Mouse (Mus musculus): ENCODE results near the gene Rbms3. TPM values are rescaled to one million over a fixed set of nuclear protein-coding genes. Genes with fewer than 3 reads are reported as not detected.

Rbms3 gene
- polyA plus RNA-seq, 1 experiment = 16.5 TPM

- H3K27ac ChIP-seq (ENCODE audit: insufficient read depth, low read depth, low read length) = no peak overlapping the region
- WGBS = 61% methylated on average over 9 of the region's 9 CpGs
- no peaks in the 10 kb centered on the region for H3K4me1 ChIP-seq (ENCODE audit: control insufficient read depth, insufficient read depth, low read length)
- no peak overlapping the region for H3K4me3 ChIP-seq (ENCODE audit: insufficient read depth, low read depth, low read length)
- DNase-seq = no peak
- no peaks in the 10 kb centered on the region for H3K27me3 ChIP-seq (replicated peaks; ENCODE audit: control insufficient read depth, insufficient read depth, low read length)
- no peak for TF ChIP-seq POLR2A (IDR thresholded peaks at IDR 0.05; ENCODE audit: low read depth, low read length)
- TF ChIP-seq CTCF (conservative IDR thresholded peaks at IDR 0.05; ENCODE audit: insufficient read depth, insufficient read length, low read depth, low read length) = no peak
- no peaks in the 10 kb centered on the region for H3K36me3 ChIP-seq (ENCODE audit: control insufficient read depth, insufficient read depth, low read length)
Measured at GRCm38 (mm10) chr9:116649086-116649792, 980.5 kb downstream of the Rbms3 start.

- Histone ChIP-seq H3K4me1 (ENCODE audit: control insufficient read depth, insufficient read depth, low read length) (no peaks in the 10 kb centered on the region), H3K27me3 (replicated peaks; ENCODE audit: control insufficient read depth, insufficient read depth, low read length) (no peaks in the 10 kb centered on the region), H3K27ac (ENCODE audit: insufficient read depth, low read depth, low read length) (no peak overlapping the region), H3K36me3 (ENCODE audit: control insufficient read depth, insufficient read depth, low read length) (no peaks in the 10 kb centered on the region), H3K4me3 (ENCODE audit: insufficient read depth, low read depth, low read length) (no peak overlapping the region)
- no peak for DNase-seq
- WGBS = 79% methylated on average over 8 of the region's 8 CpGs
- no peak for TF ChIP-seq POLR2A (IDR thresholded peaks at IDR 0.05; ENCODE audit: low read depth, low read length)
- TF ChIP-seq CTCF (conservative IDR thresholded peaks at IDR 0.05; ENCODE audit: insufficient read depth, insufficient read length, low read depth, low read length) = no peak
Measured at GRCm38 (mm10) chr9:116644616-116645015, 985.1 kb downstream of the Rbms3 start.

GRCm38 (mm10) chr9:116640302-116640679 lies 989.4 kb downstream of the Rbms3 start:
- no peak for DNase-seq

GRCm38 (mm10) chr9:116639597-116640301 lies 990.0 kb downstream of the Rbms3 start:
- no peak overlapping the region for H3K27ac ChIP-seq (ENCODE audit: insufficient read depth, low read depth, low read length)
- WGBS = 42% methylated on average over 8 of the region's 8 CpGs

More at GRCm38 (mm10) chr9:116640302-116640679, 989.4 kb downstream of the Rbms3 start:
- Histone ChIP-seq H3K27ac (ENCODE audit: insufficient read depth, low read depth, low read length) (no peak overlapping the region), H3K27me3 (replicated peaks; ENCODE audit: control insufficient read depth, insufficient read depth, low read length) (no peaks in the 10 kb centered on the region), H3K36me3 (ENCODE audit: control insufficient read depth, insufficient read depth, low read length) (no peaks in the 10 kb centered on the region), H3K4me1 (ENCODE audit: control insufficient read depth, insufficient read depth, low read length) (no peaks in the 10 kb centered on the region), H3K4me3 (ENCODE audit: insufficient read depth, low read depth, low read length) (no peak overlapping the region)
- WGBS = 34% methylated on average over 4 of the region's 4 CpGs
- TF ChIP-seq CTCF (conservative IDR thresholded peaks at IDR 0.05; ENCODE audit: insufficient read depth, insufficient read length, low read depth, low read length) = no peak
- TF ChIP-seq POLR2A (IDR thresholded peaks at IDR 0.05; ENCODE audit: low read depth, low read length) = no peak

GRCm38 (mm10) chr9:116633786-116634185 lies 995.9 kb downstream of the Rbms3 start:
- no peaks in the 10 kb centered on the region for H3K36me3 ChIP-seq (ENCODE audit: control insufficient read depth, insufficient read depth, low read length)
- no peak overlapping the region for H3K4me3 ChIP-seq (ENCODE audit: insufficient read depth, low read depth, low read length)
- WGBS = 59% methylated on average over 5 of the region's 5 CpGs
- TF ChIP-seq CTCF (conservative IDR thresholded peaks at IDR 0.05; ENCODE audit: insufficient read depth, insufficient read length, low read depth, low read length) = no peak
- TF ChIP-seq POLR2A (IDR thresholded peaks at IDR 0.05; ENCODE audit: low read depth, low read length) = no peak
- no peaks in the 10 kb centered on the region for H3K4me1 ChIP-seq (ENCODE audit: control insufficient read depth, insufficient read depth, low read length)
- no peak for DNase-seq
- H3K27ac ChIP-seq (ENCODE audit: insufficient read depth, low read depth, low read length) = no peak overlapping the region
- no peaks in the 10 kb centered on the region for H3K27me3 ChIP-seq (replicated peaks; ENCODE audit: control insufficient read depth, insufficient read depth, low read length)

More at GRCm38 (mm10) chr9:116639597-116640301, 990.0 kb downstream of the Rbms3 start:
- peak; percentile 7 for DNase-seq
- Histone ChIP-seq H3K36me3 (ENCODE audit: control insufficient read depth, insufficient read depth, low read length) (no peaks in the 10 kb centered on the region), H3K27me3 (replicated peaks; ENCODE audit: control insufficient read depth, insufficient read depth, low read length) (no peaks in the 10 kb centered on the region), H3K4me1 (ENCODE audit: control insufficient read depth, insufficient read depth, low read length) (no peaks in the 10 kb centered on the region), H3K4me3 (ENCODE audit: insufficient read depth, low read depth, low read length) (no peak overlapping the region)
- TF ChIP-seq CTCF (conservative IDR thresholded peaks at IDR 0.05; ENCODE audit: insufficient read depth, insufficient read length, low read depth, low read length) (no peak), POLR2A (IDR thresholded peaks at IDR 0.05; ENCODE audit: low read depth, low read length) (no peak)

GRCm38 (mm10) chr9:116633075-116633474 lies 996.6 kb downstream of the Rbms3 start:
- 93% methylated on average over 1 of the region's 1 CpGs for WGBS
- TF ChIP-seq POLR2A (IDR thresholded peaks at IDR 0.05; ENCODE audit: low read depth, low read length) = no peak
- no peak for TF ChIP-seq CTCF (conservative IDR thresholded peaks at IDR 0.05; ENCODE audit: insufficient read depth, insufficient read length, low read depth, low read length)
- no peak for DNase-seq
- Histone ChIP-seq H3K36me3 (ENCODE audit: control insufficient read depth, insufficient read depth, low read length) (no peaks in the 10 kb centered on the region), H3K27me3 (replicated peaks; ENCODE audit: control insufficient read depth, insufficient read depth, low read length) (no peaks in the 10 kb centered on the region), H3K4me3 (ENCODE audit: insufficient read depth, low read depth, low read length) (no peak overlapping the region), H3K4me1 (ENCODE audit: control insufficient read depth, insufficient read depth, low read length) (no peaks in the 10 kb centered on the region), H3K27ac (ENCODE audit: insufficient read depth, low read depth, low read length) (no peak overlapping the region)

- TF ChIP-seq POLR2A (IDR thresholded peaks at IDR 0.05; ENCODE audit: low read depth, low read length) (no peak), CTCF (conservative IDR thresholded peaks at IDR 0.05; ENCODE audit: insufficient read depth, insufficient read length, low read depth, low read length) (no peak)
- WGBS = 91% methylated on average over 1 of the region's 1 CpGs
- no peak for DNase-seq
Measured at GRCm38 (mm10) chr9:116631816-116632215, 997.9 kb downstream of the Rbms3 start.

More at GRCm38 (mm10) chr9:116631816-116632215, 997.9 kb downstream of the Rbms3 start:
- Histone ChIP-seq H3K27ac (ENCODE audit: insufficient read depth, low read depth, low read length) (no peak overlapping the region), H3K36me3 (ENCODE audit: control insufficient read depth, insufficient read depth, low read length) (no peaks in the 10 kb centered on the region), H3K4me3 (ENCODE audit: insufficient read depth, low read depth, low read length) (no peak overlapping the region), H3K4me1 (ENCODE audit: control insufficient read depth, insufficient read depth, low read length) (no peaks in the 10 kb centered on the region), H3K27me3 (replicated peaks; ENCODE audit: control insufficient read depth, insufficient read depth, low read length) (no peaks in the 10 kb centered on the region)
